Mouse (Mus musculus) kidney, postnatal 36 days (tissue): ENCODE results near the gene Inpp4a.
A peak's percentile ranks its signal among the peaks of the same experiment; 100 is the strongest.

Experiments
- DNase-seq, 2 experiments: peaks; one replicate each; pipeline ENCODE4 v3.0.0; 2021 to 2022; ENCODE audit warnings: mixed read lengths in 2 of 2

Inpp4a gene

DNA sequence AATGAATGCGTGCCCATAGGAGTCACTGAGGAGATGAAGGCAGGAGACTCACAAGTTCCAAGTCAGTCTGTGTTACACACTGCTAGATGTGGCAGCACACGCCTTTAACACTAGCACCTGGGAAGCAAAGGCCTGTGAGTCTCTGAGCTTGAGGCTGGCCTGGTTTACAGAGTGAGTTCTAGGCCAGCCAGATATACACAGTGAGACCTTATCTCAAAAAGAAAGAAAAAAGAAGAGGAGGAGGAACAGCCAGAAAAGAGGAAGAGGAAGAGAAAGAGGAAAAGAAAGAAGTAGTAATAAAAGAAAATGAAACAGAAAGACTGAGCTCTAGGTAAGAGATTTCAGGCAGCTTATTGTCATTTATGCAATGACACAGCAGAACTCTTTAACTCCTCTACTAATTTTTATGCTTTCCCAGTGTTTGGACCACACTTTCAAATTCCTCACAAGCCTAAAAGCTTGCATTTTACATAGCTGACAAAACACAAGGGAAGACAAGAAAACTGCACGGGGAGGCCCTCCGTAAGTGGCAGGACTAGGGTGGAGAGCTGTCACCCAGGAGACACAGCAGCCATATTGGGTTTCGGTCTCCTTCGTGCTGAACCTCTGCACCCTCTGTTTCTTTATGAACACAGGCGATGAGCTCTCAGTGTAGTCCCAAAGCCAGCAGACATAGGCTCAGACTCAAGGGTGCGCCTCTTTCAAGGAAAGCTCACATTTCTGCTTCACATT, 127.6 kb downstream of the Inpp4a start:
- DNase-seq, result no peak

DNA sequence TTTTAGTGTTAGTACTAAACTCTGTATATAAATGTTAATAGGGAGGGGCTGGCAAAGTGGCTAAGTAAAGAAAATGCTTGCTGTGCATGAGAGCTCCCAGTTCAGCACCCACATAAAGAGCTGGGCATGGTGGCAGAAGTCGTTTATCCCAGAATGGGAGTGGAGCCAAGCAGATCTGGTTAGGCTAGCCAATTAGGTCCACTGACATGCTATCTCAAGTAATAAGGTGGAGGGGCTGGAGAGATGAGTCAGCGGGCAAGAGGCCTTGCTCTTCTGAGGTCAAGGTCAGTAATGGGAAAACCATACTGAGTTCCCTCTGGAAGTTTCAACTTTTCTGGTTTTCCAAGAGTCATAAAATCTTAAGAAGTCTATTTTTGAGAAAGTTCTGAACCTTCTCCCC, 129.2 kb downstream of the Inpp4a start:
- no peak for DNase-seq

GRCm38 (mm10) chr1:37429366-37430296, 130.0 kb downstream of the Inpp4a start, which contains the start of the genes Coa5 and Unc50:
Gene Coa5, minus strand, starts transcription at chr1:37430103.
Gene Unc50, plus strand, starts transcription at chr1:37430139.
- DNase-seq, result peak; percentile 96

DNA sequence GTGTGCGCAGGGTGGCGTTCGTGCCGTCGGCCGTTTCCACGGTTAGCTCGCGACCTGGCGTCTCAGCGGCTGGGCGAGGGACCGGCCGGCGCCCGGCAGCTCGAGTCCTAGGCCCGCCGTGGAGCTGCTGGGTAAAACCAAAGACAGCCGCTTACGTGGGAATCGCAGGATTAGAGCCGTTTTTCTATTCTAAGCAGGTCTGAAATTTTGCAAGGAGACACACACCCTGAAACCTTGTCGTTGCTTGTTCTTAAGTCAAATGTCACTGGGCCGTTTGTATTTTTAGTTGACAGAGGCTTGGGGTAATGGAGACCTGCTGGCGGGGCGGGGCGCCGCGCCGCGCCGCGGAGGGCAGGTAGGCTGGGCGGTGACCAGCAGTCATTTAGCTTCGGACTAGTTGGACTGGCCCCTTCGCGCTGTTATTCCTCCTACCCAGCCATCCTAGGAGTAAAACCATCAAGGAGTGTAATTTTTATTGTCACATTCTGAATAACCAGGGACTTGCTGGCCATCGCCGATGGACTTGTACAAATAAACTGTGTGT, 130.7 kb downstream of the Inpp4a start:
- peak; percentile 18 to 60 for DNase-seq

DNA sequence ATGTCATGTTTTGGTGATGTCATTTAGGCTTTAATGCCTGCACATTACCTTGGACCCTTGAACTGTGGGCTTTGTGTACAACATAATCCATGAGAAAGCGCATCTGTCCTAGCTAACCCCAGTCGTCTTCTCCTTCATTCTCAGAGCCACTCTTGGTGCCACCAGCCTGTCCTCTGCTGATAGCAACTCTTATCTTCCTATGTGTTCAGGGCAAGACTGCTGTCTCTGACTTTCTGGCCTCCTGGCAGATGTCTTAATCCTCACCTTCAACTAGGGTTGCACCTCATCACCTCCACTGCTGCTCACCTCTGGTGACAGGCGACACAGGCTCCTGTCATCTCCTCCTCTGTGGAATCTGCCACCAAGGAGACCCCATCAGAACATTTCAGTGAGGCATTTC, 136.8 kb downstream of the Inpp4a start:
- DNase-seq, result no peak

- DNase-seq, result no peak
These were observed 143.5 kb downstream of the Inpp4a start for GRCm38 (mm10) chr1:37442848-37443835.

DNA sequence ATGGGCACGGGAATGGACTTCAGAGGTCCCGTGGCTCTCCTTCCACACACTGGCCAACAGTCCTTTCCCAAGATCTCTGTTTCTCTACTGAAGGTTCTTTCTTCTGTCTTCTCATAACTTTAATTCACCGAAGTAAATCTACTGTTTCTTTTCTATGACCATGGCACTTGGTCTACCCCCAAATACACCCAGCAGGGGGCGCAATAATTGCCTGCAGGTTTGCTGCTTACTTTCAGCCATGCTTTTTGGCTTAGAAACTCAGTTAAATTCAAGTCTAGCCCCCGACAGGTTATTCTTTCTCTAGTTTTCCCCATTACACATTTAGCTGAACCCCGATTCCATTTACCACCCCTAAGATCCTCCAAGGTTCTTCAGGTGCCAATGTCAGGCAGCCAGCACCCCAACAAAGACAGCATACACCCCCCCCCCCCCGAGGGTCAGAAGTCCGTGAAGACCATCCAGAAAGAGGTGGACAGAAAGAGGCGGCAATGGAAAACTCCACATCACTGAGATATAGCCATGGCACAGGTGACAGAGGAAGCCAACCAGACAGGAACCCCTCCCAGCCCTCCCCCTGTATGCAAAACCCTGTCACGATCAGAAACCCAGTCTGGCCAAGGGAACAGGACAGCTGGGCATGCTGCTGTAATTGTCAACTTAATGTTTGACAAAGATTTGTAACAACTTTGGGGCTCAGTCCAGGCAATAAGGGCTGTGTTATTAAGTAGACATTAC, 148.9 kb downstream of the Inpp4a start:
- DNase-seq, result peak; percentile 48 to 84

- DNase-seq, result no peak
These were observed 151.6 kb downstream of the Inpp4a start for GRCm38 (mm10) chr1:37451270-37451669.

DNA sequence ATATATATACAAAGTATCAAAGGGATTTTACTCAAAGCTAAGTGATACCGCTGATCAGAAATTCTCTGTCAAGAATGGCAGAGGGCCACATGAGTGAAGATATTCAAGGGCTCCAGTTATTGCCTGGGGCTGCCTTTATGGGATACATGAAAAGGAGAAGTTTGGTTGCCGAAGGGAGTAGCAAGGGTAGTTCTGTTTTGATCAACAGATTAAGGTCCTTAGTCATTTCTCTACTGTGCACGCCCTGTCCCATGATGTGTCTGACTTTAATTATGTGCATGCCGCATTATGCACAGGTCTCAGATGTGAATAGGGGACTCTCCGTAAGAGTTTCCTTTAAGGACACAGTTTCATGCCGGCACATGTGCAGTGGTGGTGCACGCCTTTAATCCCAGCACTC, 157.9 kb downstream of the Inpp4a start:
- no peak for DNase-seq
